Mouse (Mus musculus) ES-E14 (cell line): ENCODE measurements around the gene Cntd1. TPM values are rescaled to one million over a fixed set of nuclear protein-coding genes. Genes with fewer than 3 reads are reported as not detected.
A peak's percentile ranks its signal among the peaks of the same experiment; 100 is the strongest.

Experiments used
- DNase-seq: peaks from one replicate; pipeline ENCODE4 v3.0.0-alpha.2; 2013; ENCODE audit warnings: low read depth, low spot score
- H3K27ac ChIP-seq: 2 replicates; pipeline ENCODE4 v1.5.1; 2012; ENCODE audit warnings: low read depth, mild to moderate bottlenecking, low read length, moderate library complexity, mixed read lengths; ENCODE audit not compliant: poor library complexity, insufficient read depth, severe bottlenecking
- H3K36me3 ChIP-seq: 2 replicates; pipeline ENCODE4 v1.6.1; 2012; ENCODE audit warnings: mild to moderate bottlenecking, low read length, moderate library complexity, mixed read lengths; ENCODE audit not compliant: control insufficient read depth, poor library complexity, insufficient read depth, severe bottlenecking
- H3K4me1 ChIP-seq, 2 experiments: fragments of 150-350 bp in 1 of 2; sonication (generic) in 1 of 2; 2 replicates each; pipeline ENCODE4 v1.6.1; 2012; ENCODE audit warnings: low read length in 2 of 2, mild to moderate bottlenecking in 1 of 2, mixed read lengths in 1 of 2; ENCODE audit not compliant: control insufficient read depth in 2 of 2, insufficient read depth in 2 of 2, poor library complexity in 1 of 2
- H3K4me3 ChIP-seq, 2 experiments: fragments of 150-350 bp in 1 of 2; sonication (generic) in 1 of 2; 2 replicates each; pipeline ENCODE4 v1.5.1; 2012; ENCODE audit warnings: low read length in 2 of 2, low read depth in 1 of 2, mild to moderate bottlenecking in 1 of 2, mixed read lengths in 1 of 2; ENCODE audit not compliant: insufficient read depth in 1 of 2, poor library complexity in 1 of 2, severe bottlenecking in 1 of 2
- H3K9ac ChIP-seq: 2 replicates; pipeline ENCODE4 v1.6.1; 2012; ENCODE audit warnings: low read depth, mild to moderate bottlenecking, low read length, mixed read lengths; ENCODE audit not compliant: poor library complexity, insufficient read depth, severe bottlenecking
- H3K9me3 ChIP-seq: fragments of 150-350 bp; sonication (generic); 2 replicates; pipeline ENCODE4 v1.6.1; 2012; ENCODE audit warnings: low read depth, mild to moderate bottlenecking, low read length; ENCODE audit not compliant: control insufficient read depth, insufficient read depth
- CHD2 ChIP-seq: IDR thresholded peaks from 2 replicates; pipeline ENCODE4 v1.6.1; 2014; ENCODE audit warnings: mild to moderate bottlenecking, low read depth, low read length, inconsistent platforms
- HCFC1 ChIP-seq: IDR thresholded peaks from 2 replicates; pipeline ENCODE4 v1.6.1; 2012; ENCODE audit warnings: low read length, inconsistent platforms, borderline replicate concordance; ENCODE audit not compliant: insufficient read depth
- MAFK ChIP-seq: IDR thresholded peaks from 2 replicates; pipeline ENCODE4 v1.6.1; 2014; ENCODE audit warnings: mild to moderate bottlenecking, low read depth, low read length, inconsistent platforms; ENCODE audit not compliant: insufficient read depth
- ZC3H11A ChIP-seq: IDR thresholded peaks from 2 replicates; pipeline ENCODE4 v1.6.1; 2012; ENCODE audit warnings: low read depth, mild to moderate bottlenecking, inconsistent platforms, low read length, borderline replicate concordance
- ZNF384 ChIP-seq: IDR thresholded peaks from 2 replicates; pipeline ENCODE4 v1.6.1; 2012; ENCODE audit warnings: low read depth, low read length, inconsistent platforms
- in situ Hi-C, 2 experiments: fragments of 600-800 bp; cut with MboI; formaldehyde crosslinking; loops; one replicate each; pipeline ENCODE4 v1.15.1; 2025; ENCODE audit warnings: low sequenced_read_pairs in 2 of 2, inconsistent platforms in 1 of 2; ENCODE audit not compliant: unreplicated experiment in 2 of 2
- total RNA-seq: library from RNA; depleted of rRNA; stranded (reverse); fragments of 300-350 nt; gene quantifications from 2 replicates; pipeline ENCODE4 v1.2.3, GENCODE M21; 2012

Gene Cntd1
- total RNA-seq, 1 experiment = 2.1 TPM

GRCm38 (mm10) chr11:101253613-101254389 is 25.0 kb upstream of the Cntd1 start, which contains the start of gene Vps25:
Vps25 (plus strand) TSS chr11:101253707.
- Histone ChIP-seq H3K4me3 (peak within 1 kb of the TSS; percentile 80 to 92), H3K36me3 (peaks cover 2% of the 10 kb centered on the region; the same call in 1 of the 2 replicates), H3K27ac (no peak within 1 kb of the TSS), H3K4me1 (no peaks in the 10 kb centered on the region), H3K9me3 (no peaks in the 10 kb centered on the region), H3K9ac (peak within 1 kb of the TSS; percentile 88)
- in situ Hi-C loops = no loop called here
- DNase-seq = peak; percentile 62
- peak; percentile 85 for TF ChIP-seq HCFC1
- no peak for TF ChIP-seq ZC3H11A

GRCm38 (mm10) chr11:101255826-101256775 is 22.7 kb upstream of the Cntd1 start:
- in situ Hi-C loops = no loop called here
- no peak overlapping the region for H3K9ac ChIP-seq
- peaks cover 4% of the 10 kb centered on the region for H3K36me3 ChIP-seq
- H3K4me1 ChIP-seq = peaks cover 0 to 4% of the 10 kb centered on the region in 2 experiments; a peak in 2 of 4 replicates
- H3K4me3 ChIP-seq = no peak overlapping the region
- DNase-seq = no peak
- no peaks in the 10 kb centered on the region for H3K9me3 ChIP-seq
- H3K27ac ChIP-seq = no peak overlapping the region
- TF ChIP-seq CHD2 (no peak), ZNF384 (no peak), ZC3H11A (no peak), MAFK (no peak), HCFC1 (no peak)

GRCm38 (mm10) chr11:101259261-101259712 is 19.5 kb upstream of the Cntd1 start:
- no peak overlapping the region for H3K9ac ChIP-seq
- peaks cover 4% of the 10 kb centered on the region for H3K36me3 ChIP-seq
- in situ Hi-C loops = no loop called here
- no peak for DNase-seq
- H3K9me3 ChIP-seq = no peaks in the 10 kb centered on the region
- H3K4me1 ChIP-seq = peaks cover 0 to 23% of the 10 kb centered on the region in 2 experiments; a peak in 2 of 4 replicates
- H3K4me3 ChIP-seq = no peak overlapping the region
- TF ChIP-seq CHD2 = no peak
- no peak for TF ChIP-seq ZNF384
- no peak for TF ChIP-seq ZC3H11A
- H3K27ac ChIP-seq = no peak overlapping the region

GRCm38 (mm10) chr11:101259948-101260825 is 18.6 kb upstream of the Cntd1 start, which contains the start of gene Wnk4:
Wnk4 (plus strand) TSS chr11:101260567.
- H3K36me3 ChIP-seq = peaks cover 4% of the 10 kb centered on the region
- peaks cover 0 to 28% of the 10 kb centered on the region in 2 experiments; a peak in 2 of 4 replicates for H3K4me1 ChIP-seq
- in situ Hi-C loops = no loop called here

More at GRCm38 (mm10) chr11:101259948-101260825, 18.6 kb upstream of the Cntd1 start, which contains the start of gene Wnk4:
- Histone ChIP-seq H3K9me3 (no peaks in the 10 kb centered on the region), H3K27ac (no peak within 1 kb of the TSS), H3K9ac (peak within 1 kb of the TSS; percentile 45; the same call in 1 of the 2 replicates), H3K4me3 (peak within 1 kb of the TSS; percentile 61 to 64)
- TF ChIP-seq ZC3H11A (no peak), CHD2 (no peak), MAFK (no peak), ZNF384 (no peak), HCFC1 (no peak)
- peak; percentile 65 for DNase-seq
